Mouse (Mus musculus) heart, embryonic 15.5 days (tissue): Measurements from ENCODE around the gene Cd27. TPM values are rescaled to one million over a fixed set of nuclear protein-coding genes. Genes with fewer than 3 reads are reported as not detected.

Source experiments
- ATAC-seq: fragments of 200-750 bp; cut with Nextera tagmentation; replicated peaks from 2 replicates; pipeline ENCODE4 v1.8.0; 2017; ENCODE audit warnings: low read depth, moderate TSS enrichment; ENCODE audit not compliant: insufficient number of reproducible peaks, insufficient read depth, low FRiP score
- H3K27ac ChIP-seq: fragments of 300-500 bp; sonication (generic); 2 replicates; pipeline ENCODE4 v1.5.1; 2015; ENCODE audit warnings: mild to moderate bottlenecking, inconsistent platforms
- H3K27me3 ChIP-seq: fragments of 300-500 bp; sonication (generic); 2 replicates; pipeline ENCODE4 v1.6.1; 2015; ENCODE audit warnings: inconsistent platforms
- H3K36me3 ChIP-seq: fragments of 300-500 bp; sonication (generic); 2 replicates; pipeline ENCODE4 v1.6.1; 2015; ENCODE audit warnings: mild to moderate bottlenecking, inconsistent platforms
- H3K4me1 ChIP-seq: fragments of 300-500 bp; sonication (generic); replicated peaks from 2 replicates; pipeline ENCODE4 v1.6.1; 2015; ENCODE audit warnings: inconsistent platforms
- H3K4me2 ChIP-seq: fragments of 300-500 bp; sonication (generic); 2 replicates; pipeline ENCODE4 v1.6.1; 2015; ENCODE audit warnings: inconsistent platforms, mild to moderate bottlenecking, moderate library complexity
- H3K4me3 ChIP-seq: fragments of 300-500 bp; sonication (generic); 2 replicates; pipeline ENCODE4 v1.5.1; 2015; ENCODE audit warnings: mild to moderate bottlenecking, inconsistent platforms
- H3K9ac ChIP-seq: fragments of 300-500 bp; sonication (generic); 2 replicates; pipeline ENCODE4 v1.6.1; 2015; ENCODE audit warnings: mild to moderate bottlenecking, inconsistent platforms
- H3K9me3 ChIP-seq: fragments of 300-500 bp; sonication (generic); replicated peaks from 2 replicates; pipeline ENCODE4 v1.6.1; 2016; ENCODE audit warnings: inconsistent platforms
- WGBS: fragments of 180-500 bp; shearing (Covaris S2); methylation state at CpG from one replicate; pipeline ENCODE4 v1.1.7; 2015; ENCODE audit warnings: mixed read lengths; 5-methylcytosine and 5-hydroxymethylcytosine counted together
- polyA plus RNA-seq: library from polyadenylated mRNA; unstranded; fragments of >200 nt; fragmentation: Nextera tagmentation; extraction: Ambion mirVana; gene quantifications from 2 replicates; pipeline ENCODE4 v1.2.1, GENCODE M21; 2015

Cd27 gene
- polyA plus RNA-seq, 1 experiment from 2014 or later, result 2.0 TPM

GRCm38 (mm10) chr6:125212621-125213020, 24.2 kb downstream of the Cd27 start:
- ATAC-seq, result no peak
- Histone ChIP-seq H3K27me3 (peaks cover 13% of the 10 kb centered on the region; the same call in 1 of the 2 replicates), H3K4me2 (no peak overlapping the region), H3K9ac (no peak overlapping the region), H3K36me3 (no peaks in the 10 kb centered on the region), H3K4me1 (peaks cover 14% of the 10 kb centered on the region), H3K9me3 (no peaks in the 10 kb centered on the region), H3K27ac (no peak overlapping the region), H3K4me3 (no peak overlapping the region)
- 38% methylated on average over 2 of the region's 2 CpGs for WGBS

- ATAC-seq, result no peak
- WGBS, result 70% methylated on average over 1 of the region's 1 CpGs
- Histone ChIP-seq H3K4me2 (no peak overlapping the region), H3K4me1 (no peaks in the 10 kb centered on the region; the same call in 1 of the 2 replicates), H3K4me3 (no peak overlapping the region), H3K9me3 (no peaks in the 10 kb centered on the region), H3K9ac (no peak overlapping the region), H3K27ac (no peak overlapping the region), H3K27me3 (peaks cover 13% of the 10 kb centered on the region; the same call in 1 of the 2 replicates), H3K36me3 (no peaks in the 10 kb centered on the region)
Observed at GRCm38 (mm10) chr6:125210436-125210835, 26.4 kb downstream of the Cd27 start.

- H3K4me2 ChIP-seq, result no peak overlapping the region
- peaks cover 21% of the 10 kb centered on the region for H3K36me3 ChIP-seq
- no peak overlapping the region for H3K27ac ChIP-seq
- WGBS, result 86% methylated on average over 5 of the region's 5 CpGs
- peaks cover 13% of the 10 kb centered on the region for H3K4me1 ChIP-seq
- no peaks in the 10 kb centered on the region for H3K27me3 ChIP-seq
- H3K9ac ChIP-seq, result no peak overlapping the region
- H3K4me3 ChIP-seq, result no peak overlapping the region
- ATAC-seq, result no peak
- no peaks in the 10 kb centered on the region for H3K9me3 ChIP-seq
Observed at GRCm38 (mm10) chr6:125197166-125197565, 39.6 kb downstream of the Cd27 start.

- Histone ChIP-seq H3K4me2 (no peak overlapping the region), H3K27ac (no peak overlapping the region), H3K9ac (no peak overlapping the region), H3K4me3 (no peak overlapping the region), H3K4me1 (peaks cover 13% of the 10 kb centered on the region), H3K9me3 (no peaks in the 10 kb centered on the region), H3K36me3 (peaks cover 21% of the 10 kb centered on the region), H3K27me3 (no peaks in the 10 kb centered on the region)
- WGBS, result 77% methylated on average over 3 of the region's 3 CpGs
- ATAC-seq, result no peak
Observed at GRCm38 (mm10) chr6:125196301-125196700, 40.5 kb downstream of the Cd27 start.

- 39% methylated on average over 1 of the region's 1 CpGs for WGBS
- H3K4me2 ChIP-seq, result no peak overlapping the region
- no peak overlapping the region for H3K27ac ChIP-seq
- H3K9ac ChIP-seq, result no peak overlapping the region
- H3K4me1 ChIP-seq, result peaks cover 14% of the 10 kb centered on the region
- no peaks in the 10 kb centered on the region for H3K27me3 ChIP-seq
- H3K9me3 ChIP-seq, result no peaks in the 10 kb centered on the region
- H3K36me3 ChIP-seq, result peaks cover 21% of the 10 kb centered on the region
- no peak for ATAC-seq
- no peak overlapping the region for H3K4me3 ChIP-seq
Observed at GRCm38 (mm10) chr6:125195541-125196075, 41.2 kb downstream of the Cd27 start.

- no peaks in the 10 kb centered on the region for H3K27me3 ChIP-seq
- 53% methylated on average over 7 of the region's 7 CpGs for WGBS
- peaks cover 23% of the 10 kb centered on the region for H3K4me1 ChIP-seq
- no peak for ATAC-seq
- H3K27ac ChIP-seq, result 0 out of 2 replicates have a peak overlapping the region, but pooled peaks have one; percentile 6
- peak overlapping the region; percentile 80 for H3K4me3 ChIP-seq
- H3K4me2 ChIP-seq, result peak overlapping the region; percentile 81
- no peak overlapping the region for H3K9ac ChIP-seq
- H3K9me3 ChIP-seq, result no peaks in the 10 kb centered on the region
- peaks cover 35% of the 10 kb centered on the region for H3K36me3 ChIP-seq
Observed at GRCm38 (mm10) chr6:125193390-125193789, 43.4 kb downstream of the Cd27 start.

GRCm38 (mm10) chr6:125192841-125193240, 44.0 kb downstream of the Cd27 start:
- peaks cover 40% of the 10 kb centered on the region for H3K36me3 ChIP-seq
- H3K27me3 ChIP-seq, result no peaks in the 10 kb centered on the region
- peak overlapping the region; percentile 81 for H3K4me2 ChIP-seq
- peak overlapping the region; percentile 100 for H3K27ac ChIP-seq
- H3K4me3 ChIP-seq, result peak overlapping the region; percentile 80
- H3K4me1 ChIP-seq, result peaks cover 23% of the 10 kb centered on the region
- no peak for ATAC-seq
- peak overlapping the region; percentile 86 for H3K9ac ChIP-seq
- WGBS, result 28% methylated on average over 5 of the region's 5 CpGs
- no peaks in the 10 kb centered on the region for H3K9me3 ChIP-seq

GRCm38 (mm10) chr6:125192016-125192714, 44.6 kb downstream of the Cd27 start:
- Histone ChIP-seq H3K9ac (peak overlapping the region; percentile 86), H3K4me1 (peaks cover 23% of the 10 kb centered on the region), H3K27me3 (no peaks in the 10 kb centered on the region), H3K9me3 (no peaks in the 10 kb centered on the region), H3K36me3 (peaks cover 47% of the 10 kb centered on the region), H3K27ac (peak overlapping the region; percentile 100), H3K4me3 (peak overlapping the region; percentile 80), H3K4me2 (peak overlapping the region; percentile 81)
- peak; percentile 90 for ATAC-seq
- WGBS, result under 1% methylated on average over 34 of the region's 34 CpGs

- Histone ChIP-seq H3K4me3 (peak within 1 kb of the TSS; percentile 80), H3K4me1 (peaks cover 23% of the 10 kb centered on the region), H3K27me3 (no peaks in the 10 kb centered on the region), H3K9ac (peak within 1 kb of the TSS; percentile 86), H3K36me3 (peaks cover 54% of the 10 kb centered on the region), H3K9me3 (no peaks in the 10 kb centered on the region), H3K4me2 (peak within 1 kb of the TSS; percentile 81), H3K27ac (peak within 1 kb of the TSS; percentile 100)
- ATAC-seq, result peak; percentile 95
- under 1% methylated on average over 54 of the region's 54 CpGs for WGBS
Observed at GRCm38 (mm10) chr6:125191332-125192015, 45.3 kb downstream of the Cd27 start, which contains the start of the genes Ncapd2 and Mrpl51. TSS of gene Ncapd2 (minus strand) at chr6:125191701. TSS of gene Mrpl51 (plus strand) at chr6:125191801.

- Histone ChIP-seq H3K27me3 (no peaks in the 10 kb centered on the region), H3K4me3 (peak overlapping the region; percentile 80), H3K9ac (peak overlapping the region; percentile 71), H3K9me3 (no peaks in the 10 kb centered on the region), H3K4me2 (peak overlapping the region; percentile 59), H3K27ac (peak overlapping the region; percentile 100), H3K36me3 (peaks cover 60% of the 10 kb centered on the region), H3K4me1 (peaks cover 23% of the 10 kb centered on the region)
- ATAC-seq, result no peak
Observed at GRCm38 (mm10) chr6:125190816-125191215, 46.0 kb downstream of the Cd27 start.

GRCm38 (mm10) chr6:125186203-125186602, 50.6 kb downstream of the Cd27 start:
- H3K9me3 ChIP-seq, result no peaks in the 10 kb centered on the region
- H3K9ac ChIP-seq, result no peak overlapping the region
- H3K4me3 ChIP-seq, result no peak overlapping the region
- peaks cover 83% of the 10 kb centered on the region for H3K36me3 ChIP-seq
- ATAC-seq, result no peak
- peaks cover 11% of the 10 kb centered on the region for H3K4me1 ChIP-seq
- no peak overlapping the region for H3K4me2 ChIP-seq
- H3K27ac ChIP-seq, result no peak overlapping the region
- WGBS, result 92% methylated on average over 10 of the region's 10 CpGs
- H3K27me3 ChIP-seq, result no peaks in the 10 kb centered on the region
